Mouse (Mus musculus): ENCODE measurements around the gene Caly.

The Caly gene

GRCm38 (mm10) chr7:140090601-140091000 lies 8.3 kb upstream of the Caly start:
- no peak for DNase-seq (ENCODE audit: low spot score in 2 of 2)

GRCm38 (mm10) chr7:140081408-140082241 lies 723 bp downstream of the Caly start:
- DNase-seq (ENCODE audit: low spot score in 2 of 2) = peak; percentile 31 to 41

- peak; percentile 83 to 87 for DNase-seq (ENCODE audit: low spot score in 2 of 2)
Observed at GRCm38 (mm10) chr7:140080503-140081156, 1.7 kb downstream of the Caly start.

GRCm38 (mm10) chr7:140078711-140079110 lies 3.6 kb downstream of the Caly start:
- peak in 1 of 2 experiments; percentile 70 for DNase-seq (ENCODE audit: low spot score in 2 of 2)

- no peak for DNase-seq (ENCODE audit: low spot score in 2 of 2)
Observed at GRCm38 (mm10) chr7:140077698-140078097, 4.7 kb downstream of the Caly start.

GRCm38 (mm10) chr7:140070042-140070711 lies 12.2 kb downstream of the Caly start:
- no peak for DNase-seq (ENCODE audit: low spot score in 2 of 2)

- no peak for DNase-seq (ENCODE audit: low spot score in 2 of 2)
Observed at GRCm38 (mm10) chr7:140067397-140067796, 15.0 kb downstream of the Caly start.

- peak; percentile 59 to 70 for DNase-seq (ENCODE audit: low spot score in 2 of 2)
Observed at GRCm38 (mm10) chr7:140063092-140063491, 19.3 kb downstream of the Caly start.

- peak in 1 of 2 experiments; percentile 30 for DNase-seq (ENCODE audit: low spot score in 2 of 2)
Observed at GRCm38 (mm10) chr7:140062307-140062706, 20.0 kb downstream of the Caly start.

GRCm38 (mm10) chr7:140061832-140062130 lies 20.6 kb downstream of the Caly start:
- no peak for DNase-seq (ENCODE audit: low spot score in 2 of 2)

- DNase-seq (ENCODE audit: low spot score in 2 of 2) = no peak
Observed at GRCm38 (mm10) chr7:140060936-140061831, 21.2 kb downstream of the Caly start.

- DNase-seq (ENCODE audit: low spot score in 2 of 2) = no peak
Observed at GRCm38 (mm10) chr7:140059601-140060000, 22.7 kb downstream of the Caly start.

GRCm38 (mm10) chr7:140058528-140058927 lies 23.8 kb downstream of the Caly start:
- DNase-seq (ENCODE audit: low spot score in 2 of 2) = no peak

GRCm38 (mm10) chr7:140057413-140058407 lies 24.6 kb downstream of the Caly start:
- DNase-seq (ENCODE audit: low spot score in 2 of 2) = peak in 1 of 2 experiments; percentile 27

GRCm38 (mm10) chr7:140054124-140054523 lies 28.2 kb downstream of the Caly start:
- no peak for DNase-seq (ENCODE audit: low spot score in 2 of 2)

- DNase-seq (ENCODE audit: low spot score in 2 of 2) = no peak
Observed at GRCm38 (mm10) chr7:140049115-140049689, 33.1 kb downstream of the Caly start.

GRCm38 (mm10) chr7:140048361-140049114 lies 33.8 kb downstream of the Caly start, which contains the start of gene Msx3:
Gene Msx3, minus strand, starts transcription at chr7:140049089.
- DNase-seq (ENCODE audit: low spot score in 2 of 2) = no peak

- DNase-seq (ENCODE audit: low spot score in 2 of 2) = no peak
Observed at GRCm38 (mm10) chr7:140047811-140048311, 34.5 kb downstream of the Caly start.

- DNase-seq (ENCODE audit: low spot score in 2 of 2) = no peak
Observed at GRCm38 (mm10) chr7:140045546-140045945, 36.8 kb downstream of the Caly start.

Measured in frontal cortex, postnatal 10 days (tissue).